Mouse (Mus musculus): ENCODE data around the gene Ostn.

DNA sequence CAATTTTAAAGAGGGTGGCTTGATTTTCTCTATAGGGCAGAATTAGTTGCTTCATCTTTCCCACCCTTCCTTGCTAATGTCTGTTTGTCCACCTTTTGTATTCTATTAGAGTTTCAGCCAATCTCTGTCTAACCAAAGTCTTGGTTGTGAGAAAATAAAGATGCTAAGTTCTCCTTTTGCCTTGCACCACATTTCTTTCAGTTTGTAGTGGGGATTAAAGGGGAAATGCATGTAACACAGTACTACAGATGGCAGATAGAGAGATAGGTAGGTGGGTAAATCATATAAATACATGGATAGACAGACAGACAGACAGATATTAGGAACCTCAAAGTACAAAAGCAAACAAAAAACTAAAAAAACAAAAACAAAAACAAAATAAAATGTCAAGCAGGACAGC is 69.3 kb downstream of the Ostn start:
- no peak for TF ChIP-seq UBTF (IDR thresholded peaks at IDR 0.05; ENCODE audit: borderline replicate concordance, insufficient read depth, low read depth, low read length)
- no peak for TF ChIP-seq MYC (IDR thresholded peaks at IDR 0.05; ENCODE audit: low read depth, low read length)
- TF ChIP-seq TAL1 (IDR thresholded peaks at IDR 0.05; ENCODE audit: low read length), result no peak
- no peak for TF ChIP-seq POLR2A (IDR thresholded peaks at IDR 0.05; ENCODE audit: control insufficient read depth in 1 of 2, insufficient read depth in 1 of 2, low read depth in 1 of 2, low read length in 2 of 2, poor library complexity in 1 of 2)
- no peak for TF ChIP-seq EP300 (IDR thresholded peaks at IDR 0.05; ENCODE audit: low read depth in 1 of 2, low read length in 2 of 2)
- TF ChIP-seq ZKSCAN1 (IDR thresholded peaks at IDR 0.05; ENCODE audit: low read depth, low read length), result no peak
- TF ChIP-seq USF1 (IDR thresholded peaks at IDR 0.05; ENCODE audit: low read depth, low read length), result no peak
- TF ChIP-seq TBP (IDR thresholded peaks at IDR 0.05; ENCODE audit: low read depth, low read length), result no peak

Data from MEL (cell line).